Mouse (Mus musculus): Measurements from ENCODE around the gene AU015836. TPM values are rescaled to one million over a fixed set of nuclear protein-coding genes. Genes with fewer than 3 reads are reported as not detected.

AU015836 gene
- polyA plus RNA-seq, 1 experiment: not detected

DNA sequence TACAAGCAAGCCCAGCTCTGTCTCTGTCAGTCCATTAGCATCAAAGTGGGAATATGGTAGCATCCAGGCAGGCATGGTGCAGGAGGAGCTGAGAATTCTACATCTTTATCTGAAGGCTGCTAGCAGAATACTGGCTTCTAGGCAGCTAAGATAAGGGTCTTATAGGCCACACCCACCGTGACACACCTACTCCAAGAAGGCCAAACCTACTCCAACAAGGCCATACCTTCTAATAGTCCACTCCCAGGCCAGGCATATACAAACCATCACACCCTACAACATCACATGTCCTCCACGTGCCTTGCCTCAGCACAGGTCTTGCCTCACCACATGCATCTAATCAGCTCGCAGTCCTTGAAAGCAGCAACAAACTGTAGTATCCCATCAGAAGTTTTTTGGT lies 41.0 kb downstream of the AU015836 start:
- no peak for TF ChIP-seq POLR2A (IDR thresholded peaks at IDR 0.05; ENCODE audit: low read depth, low read length)
- no peak for TF ChIP-seq CTCF (IDR thresholded peaks at IDR 0.05; ENCODE audit: borderline replicate concordance, insufficient read depth, low read length)

GRCm38 (mm10) chrX:94011656-94012173 lies 43.3 kb downstream of the AU015836 start:
- Histone ChIP-seq H3K4me3 (ENCODE audit: insufficient read depth, low read length) (no peak overlapping the region), H3K4me1 (ENCODE audit: control insufficient read depth, insufficient read depth, low read length) (0 out of 2 replicates have a peak, but pooled peaks cover 2% of the 10 kb centered on the region), H3K27ac (ENCODE audit: insufficient read depth, low read length) (no peak overlapping the region)
- no peak for TF ChIP-seq CTCF (IDR thresholded peaks at IDR 0.05; ENCODE audit: borderline replicate concordance, insufficient read depth, low read length)
- TF ChIP-seq POLR2A (IDR thresholded peaks at IDR 0.05; ENCODE audit: low read depth, low read length): no peak

More for the DNA sequence above, 41.0 kb downstream of the AU015836 start:
- H3K4me1 ChIP-seq (ENCODE audit: control insufficient read depth, insufficient read depth, low read length): 0 out of 2 replicates have a peak, but pooled peaks cover 2% of the 10 kb centered on the region
- no peak overlapping the region for H3K27ac ChIP-seq (ENCODE audit: insufficient read depth, low read length)
- no peak overlapping the region for H3K4me3 ChIP-seq (ENCODE audit: insufficient read depth, low read length)

- H3K4me3 ChIP-seq (ENCODE audit: insufficient read depth, low read length): no peak overlapping the region
Measured at GRCm38 (mm10) chrX:94012479-94013167, 44.2 kb downstream of the AU015836 start.

DNA sequence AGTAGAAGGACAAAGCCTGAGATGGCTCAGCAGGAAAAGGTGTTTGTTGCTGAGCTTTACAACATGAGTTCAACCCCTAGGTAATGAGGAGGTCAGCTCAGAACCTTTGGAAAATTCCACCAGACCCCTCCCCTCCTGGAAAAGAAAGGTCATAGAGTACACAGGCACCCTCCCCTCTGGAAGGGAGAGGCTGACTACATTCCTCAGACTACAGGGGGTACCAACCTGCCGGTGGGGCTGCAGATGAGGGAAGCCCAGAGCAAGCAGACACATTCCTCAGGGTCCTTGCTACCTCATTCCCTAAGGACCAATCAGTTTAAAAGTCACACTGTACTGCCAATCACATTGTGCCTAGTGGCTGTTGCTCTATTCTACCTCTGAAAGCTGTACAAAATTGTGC lies 48.4 kb downstream of the AU015836 start:
- H3K27ac ChIP-seq (ENCODE audit: insufficient read depth, low read length): no peak overlapping the region
- no peak overlapping the region for H3K4me3 ChIP-seq (ENCODE audit: insufficient read depth, low read length)
- peaks cover 3% of the 10 kb centered on the region; the same call in 1 of the 2 replicates for H3K4me1 ChIP-seq (ENCODE audit: control insufficient read depth, insufficient read depth, low read length)
- no peak for TF ChIP-seq POLR2A (IDR thresholded peaks at IDR 0.05; ENCODE audit: low read depth, low read length)
- no peak for TF ChIP-seq CTCF (IDR thresholded peaks at IDR 0.05; ENCODE audit: borderline replicate concordance, insufficient read depth, low read length)

More at GRCm38 (mm10) chrX:94012479-94013167, 44.2 kb downstream of the AU015836 start:
- Histone ChIP-seq H3K27ac (ENCODE audit: insufficient read depth, low read length) (no peak overlapping the region), H3K4me1 (ENCODE audit: control insufficient read depth, insufficient read depth, low read length) (0 out of 2 replicates have a peak, but pooled peaks cover 2% of the 10 kb centered on the region)
- TF ChIP-seq POLR2A (IDR thresholded peaks at IDR 0.05; ENCODE audit: low read depth, low read length) (no peak), CTCF (IDR thresholded peaks at IDR 0.05; ENCODE audit: borderline replicate concordance, insufficient read depth, low read length) (no peak)

- TF ChIP-seq CTCF (IDR thresholded peaks at IDR 0.05; ENCODE audit: borderline replicate concordance, insufficient read depth, low read length) (no peak), POLR2A (IDR thresholded peaks at IDR 0.05; ENCODE audit: low read depth, low read length) (no peak)
- Histone ChIP-seq H3K4me1 (ENCODE audit: control insufficient read depth, insufficient read depth, low read length) (peaks cover 6% of the 10 kb centered on the region; the same call in 1 of the 2 replicates), H3K27ac (ENCODE audit: insufficient read depth, low read length) (peak overlapping the region; percentile 47; the same call in 1 of the 2 replicates), H3K4me3 (ENCODE audit: insufficient read depth, low read length) (no peak overlapping the region)
Measured at GRCm38 (mm10) chrX:94022264-94022874, 53.9 kb downstream of the AU015836 start.

Other genes starting within 250 kb of the AU015836 start
- gene Pdk3, start 136.5 kb upstream of the AU015836 start, polyA plus RNA-seq (2011; ENCODE audit: insufficient read length, low read depth, missing spikeins): 75.4 and 82.6 TPM in 2 replicates
- 34.2 and 39.5 TPM in 2 replicates for gene Zfx, start 155.0 kb downstream of the AU015836 start, polyA plus RNA-seq (2011; ENCODE audit: insufficient read length, low read depth, missing spikeins)
- gene Eif2s3x, start 244.2 kb downstream of the AU015836 start, polyA plus RNA-seq (2011; ENCODE audit: insufficient read length, low read depth, missing spikeins): 147 and 151 TPM in 2 replicates